Mouse (Mus musculus) ovary, postnatal 36 days (tissue): Measurements from ENCODE around the gene Hist2h2bb.
"Not testable (repeated sequence)": the region's sequence is repeated elsewhere in the genome, so short reads cannot be mapped to it uniquely, and the experiment has no call there.

Source experiments
- DNase-seq: peaks from one replicate; pipeline ENCODE4 v3.0.0; 2022; ENCODE audit warnings: low spot score, mixed read lengths

Gene Hist2h2bb

DNA sequence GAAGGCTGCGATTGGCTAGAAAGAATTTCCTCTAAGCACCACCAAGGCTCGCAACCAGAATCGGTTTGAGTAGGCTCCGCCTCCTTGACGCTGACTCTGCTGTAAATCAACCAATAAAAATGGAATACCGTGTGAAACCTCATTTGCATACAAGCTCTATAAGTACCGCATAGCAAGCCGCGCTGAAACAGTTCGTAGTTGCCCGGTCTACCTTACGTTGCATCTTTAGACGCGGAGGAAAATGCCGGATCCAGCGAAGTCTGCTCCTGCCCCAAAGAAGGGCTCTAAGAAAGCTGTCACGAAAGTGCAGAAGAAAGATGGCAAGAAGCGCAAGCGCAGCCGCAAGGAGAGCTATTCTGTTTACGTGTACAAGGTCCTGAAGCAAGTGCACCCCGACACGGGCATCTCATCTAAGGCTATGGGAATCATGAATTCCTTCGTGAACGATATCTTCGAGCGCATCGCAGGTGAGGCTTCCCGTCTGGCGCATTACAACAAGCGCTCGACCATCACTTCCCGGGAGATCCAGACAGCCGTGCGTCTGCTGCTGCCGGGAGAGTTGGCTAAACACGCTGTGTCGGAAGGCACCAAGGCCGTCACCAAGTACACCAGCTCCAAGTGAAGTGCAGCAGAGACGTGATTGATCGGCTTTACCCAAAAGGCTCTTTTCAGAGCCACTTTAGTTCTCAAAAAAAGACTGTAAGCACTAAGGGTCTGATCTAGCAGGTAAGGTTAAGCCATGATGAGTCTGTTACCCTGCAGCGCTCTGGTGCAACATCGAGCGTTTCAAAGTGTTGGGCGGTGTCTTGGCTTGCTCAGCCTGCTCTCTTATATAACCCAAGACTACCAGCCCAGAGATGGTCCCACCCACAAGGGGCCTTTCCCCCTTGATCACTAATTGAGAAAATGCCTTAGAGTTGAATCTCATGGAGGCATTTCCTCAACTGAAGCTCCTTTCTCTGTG lies at the start of gene Hist2h2bb:
TSS of gene Hist2h2bb (plus strand) at position 242 of the 964 bp plus-strand sequence.
- DNase-seq, result peak; percentile 80

DNA sequence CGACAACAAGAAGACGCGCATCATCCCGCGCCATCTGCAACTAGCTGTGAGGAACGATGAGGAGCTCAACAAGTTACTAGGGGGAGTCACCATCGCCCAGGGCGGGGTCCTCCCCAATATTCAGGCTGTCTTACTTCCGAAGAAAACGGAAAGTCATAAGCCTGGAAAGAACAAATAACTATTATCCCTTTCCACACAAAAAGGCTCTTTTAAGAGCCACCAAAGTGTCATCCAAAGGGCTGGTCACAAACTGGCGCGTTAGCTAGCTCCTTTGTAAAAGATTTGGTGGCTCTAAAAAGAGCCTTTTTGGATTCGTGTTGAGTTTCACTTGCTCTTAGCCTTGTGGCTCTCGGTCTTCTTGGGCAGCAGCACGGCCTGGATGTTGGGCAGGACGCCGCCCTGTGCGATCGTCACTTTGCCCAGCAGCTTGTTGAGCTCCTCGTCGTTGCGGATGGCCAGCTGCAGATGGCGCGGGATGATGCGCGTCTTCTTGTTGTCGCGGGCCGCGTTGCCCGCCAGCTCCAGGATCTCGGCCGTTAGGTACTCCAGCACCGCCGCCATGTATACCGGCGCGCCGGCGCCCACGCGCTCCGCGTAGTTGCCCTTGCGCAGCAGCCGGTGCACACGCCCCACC lies 49.3 kb upstream of the Hist2h2bb start:
- DNase-seq, result not testable (repeated sequence)

- DNase-seq, result peak; percentile 79
Measured at GRCm38 (mm10) chr3:96220765-96221639, 48.5 kb upstream of the Hist2h2bb start, which contains the start of the genes Hist2h2ac and Hist2h2be. Gene Hist2h2ac (minus strand): TSS chr3:96220880. Gene Hist2h2be (plus strand): TSS chr3:96221119.

- DNase-seq, result peak; percentile 28
Measured at GRCm38 (mm10) chr3:96221640-96222038, 47.9 kb upstream of the Hist2h2bb start.

GRCm38 (mm10) chr3:96222774-96223173 lies 46.8 kb upstream of the Hist2h2bb start:
- no peak for DNase-seq

DNA sequence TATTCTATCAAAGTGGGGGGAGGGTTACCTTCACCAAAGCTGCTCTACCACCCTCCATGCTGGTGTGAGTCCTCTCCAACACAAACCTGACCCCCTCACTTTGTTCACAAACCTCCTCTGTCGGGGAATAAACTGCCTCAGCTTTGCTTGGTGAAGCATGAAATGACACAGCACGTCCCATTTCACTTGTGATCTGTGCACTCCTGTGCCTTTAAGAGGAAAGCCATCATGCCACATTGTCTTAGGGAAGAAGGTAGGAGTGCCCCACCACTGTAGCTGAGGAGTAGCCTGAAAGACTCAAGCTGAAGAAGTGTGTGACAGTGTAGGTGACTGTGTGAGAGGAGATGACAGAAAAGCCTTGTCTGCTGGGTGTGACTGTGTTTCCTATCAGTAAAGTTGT lies 44.1 kb upstream of the Hist2h2bb start:
- DNase-seq, result no peak

- DNase-seq, result no peak
Measured at GRCm38 (mm10) chr3:96226695-96227648, 42.6 kb upstream of the Hist2h2bb start.

DNA sequence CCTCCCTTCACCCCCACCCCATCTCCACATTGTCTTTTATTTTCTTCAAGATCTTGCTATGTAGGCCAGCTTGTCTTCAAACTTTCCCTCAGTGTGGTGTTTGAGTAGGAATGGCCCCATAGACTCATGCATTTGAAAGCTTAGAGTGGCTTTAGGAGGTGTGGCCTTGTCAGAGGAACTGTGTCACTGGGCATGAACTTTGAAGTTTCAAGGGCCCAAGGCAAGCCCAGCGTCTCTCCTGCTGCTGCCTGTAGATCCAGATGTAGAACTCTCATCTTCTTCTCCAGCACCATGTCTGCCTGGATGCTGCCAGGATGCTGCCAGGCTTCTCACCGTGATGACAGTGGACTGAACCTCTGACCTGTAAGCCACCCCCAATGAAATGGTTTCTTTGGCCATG lies 40.7 kb upstream of the Hist2h2bb start:
- DNase-seq, result no peak

GRCm38 (mm10) chr3:96230404-96230803 lies 39.1 kb upstream of the Hist2h2bb start:
- no peak for DNase-seq

- DNase-seq, result no peak
Measured at GRCm38 (mm10) chr3:96230910-96231757, 38.4 kb upstream of the Hist2h2bb start.

GRCm38 (mm10) chr3:96231758-96232120 lies 37.8 kb upstream of the Hist2h2bb start:
- DNase-seq, result no peak

DNA sequence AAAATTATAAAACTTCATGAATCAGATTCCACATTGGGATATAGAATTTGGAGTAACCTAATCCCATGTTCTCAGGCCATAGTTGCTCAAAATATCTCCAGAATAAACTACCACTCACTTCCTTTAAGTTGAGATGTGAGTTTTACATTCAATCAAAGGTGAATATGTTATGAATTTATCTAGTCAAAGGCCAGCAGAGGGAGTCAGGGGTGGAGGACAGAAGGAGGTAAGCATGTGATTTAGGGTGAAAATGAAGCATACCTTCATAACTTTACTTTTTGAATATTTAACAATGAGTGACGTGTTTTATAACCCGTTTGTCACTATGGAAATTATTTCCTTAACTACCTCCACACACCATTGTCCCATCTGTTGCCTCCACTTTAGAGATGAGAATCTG lies 34.6 kb upstream of the Hist2h2bb start:
- DNase-seq, result no peak

GRCm38 (mm10) chr3:96235836-96236235 lies 33.7 kb upstream of the Hist2h2bb start:
- no peak for DNase-seq

DNA sequence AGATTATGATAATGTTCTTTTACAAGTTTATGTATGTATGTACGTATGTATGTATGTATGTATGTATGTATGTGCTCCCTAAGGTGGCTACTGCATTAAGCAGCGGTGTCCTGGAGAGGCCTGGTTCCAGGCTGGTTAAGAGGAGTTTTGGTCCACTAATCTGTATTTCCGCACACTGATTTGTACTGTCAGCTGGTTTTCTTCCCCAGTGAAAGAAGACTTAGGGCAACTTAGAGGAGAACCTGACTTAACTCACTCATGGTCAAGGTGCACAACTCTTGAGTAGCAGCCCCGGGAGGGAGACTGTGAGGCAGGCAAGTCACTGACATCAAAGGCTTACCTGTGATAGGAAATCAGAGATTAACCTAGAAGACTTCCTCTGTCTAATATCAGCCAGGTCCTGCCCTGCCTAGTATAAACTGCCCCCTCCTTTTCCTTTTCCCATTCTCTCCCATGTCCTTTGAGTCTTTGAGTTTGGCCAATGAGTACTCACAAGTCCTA lies 32.7 kb upstream of the Hist2h2bb start:
- DNase-seq, result no peak

DNA sequence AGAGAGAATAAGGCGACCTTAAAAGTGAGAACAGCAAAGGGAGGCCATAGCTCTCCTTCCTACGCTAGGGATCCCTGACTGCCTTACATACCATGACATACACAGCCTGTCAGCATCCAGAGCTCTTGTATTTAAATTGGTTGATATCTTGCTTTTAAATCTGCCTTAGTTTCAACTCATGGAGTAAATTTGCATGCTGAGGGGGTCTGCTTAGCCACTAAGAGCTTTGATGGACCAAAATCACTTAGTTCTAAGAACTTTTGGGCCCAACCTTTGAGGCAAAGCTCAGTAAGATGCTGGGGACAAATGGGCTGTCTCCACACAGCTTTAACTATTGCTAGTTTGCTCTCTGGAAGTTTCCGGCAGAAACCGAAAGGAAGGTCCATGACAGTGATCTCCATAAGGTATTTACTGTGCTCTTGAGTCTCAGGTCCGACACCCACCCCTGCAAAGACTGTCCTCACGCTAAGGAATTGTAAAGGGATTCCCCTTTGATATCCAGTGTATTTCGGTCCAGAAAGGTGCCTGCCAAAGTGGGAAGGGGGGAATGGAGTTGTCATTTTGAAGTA lies 32.1 kb upstream of the Hist2h2bb start:
- no peak for DNase-seq

- no peak for DNase-seq
Measured at GRCm38 (mm10) chr3:96237904-96238511, 31.5 kb upstream of the Hist2h2bb start.

GRCm38 (mm10) chr3:96238954-96239793 lies 30.4 kb upstream of the Hist2h2bb start, which contains the start of gene Hist2h3c2:
Gene Hist2h3c2 (minus strand): TSS chr3:96239127.
- DNase-seq, result peak; percentile 52
